Mouse (Mus musculus): ENCODE data around the gene AW011738. TPM values are rescaled to one million over a fixed set of nuclear protein-coding genes. Genes with fewer than 3 reads are reported as not detected.

The AW011738 gene
- polyA plus RNA-seq, 2 experiments from 2014 or later, result 2.6 to 7.4 TPM

DNA sequence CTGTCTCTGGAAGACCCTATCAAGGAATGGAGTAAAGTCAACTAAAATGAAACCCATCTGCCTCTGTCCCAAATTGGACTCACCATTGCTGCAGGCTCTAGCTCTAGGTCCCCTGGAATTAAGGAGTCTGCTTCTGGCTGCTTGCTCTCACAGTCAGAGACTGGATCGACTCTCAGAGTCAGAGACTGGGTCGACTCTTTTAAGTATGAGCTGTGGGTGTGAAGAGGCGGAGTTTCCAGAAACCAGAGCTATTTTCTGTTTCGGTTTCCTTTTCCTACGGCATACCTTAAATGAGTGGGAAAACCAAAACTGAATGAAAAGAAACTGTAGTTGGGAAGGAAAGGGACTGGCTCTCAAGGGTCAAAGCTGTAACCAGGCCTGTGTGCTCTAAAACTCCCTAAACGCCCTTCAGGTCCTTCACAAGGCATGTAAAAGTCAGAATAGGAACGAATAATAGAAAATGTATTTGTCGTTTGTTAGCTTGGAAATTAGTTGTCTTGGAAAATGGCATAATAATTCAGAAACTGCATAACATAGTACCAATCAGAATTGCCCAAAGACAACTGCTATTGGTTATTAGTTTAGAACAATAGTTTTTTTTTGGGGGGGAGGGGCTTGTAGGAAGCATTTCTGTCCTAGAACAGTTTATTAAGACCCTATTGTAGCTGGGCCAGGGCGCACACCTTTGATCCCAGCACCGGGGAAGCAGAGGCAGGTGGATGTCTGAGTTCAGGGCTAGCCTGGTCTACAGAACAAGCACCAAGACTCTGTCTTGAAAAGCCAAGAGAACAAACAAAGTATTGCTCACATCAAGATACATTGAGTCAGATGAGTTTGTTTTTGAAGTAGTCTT is 2.3 kb upstream of the AW011738 start, which contains the start of gene Isg15:
Isg15 (minus strand) TSS at position 196 of the 853 bp plus-strand sequence.
- peak; percentile 53 for ATAC-seq

DNA sequence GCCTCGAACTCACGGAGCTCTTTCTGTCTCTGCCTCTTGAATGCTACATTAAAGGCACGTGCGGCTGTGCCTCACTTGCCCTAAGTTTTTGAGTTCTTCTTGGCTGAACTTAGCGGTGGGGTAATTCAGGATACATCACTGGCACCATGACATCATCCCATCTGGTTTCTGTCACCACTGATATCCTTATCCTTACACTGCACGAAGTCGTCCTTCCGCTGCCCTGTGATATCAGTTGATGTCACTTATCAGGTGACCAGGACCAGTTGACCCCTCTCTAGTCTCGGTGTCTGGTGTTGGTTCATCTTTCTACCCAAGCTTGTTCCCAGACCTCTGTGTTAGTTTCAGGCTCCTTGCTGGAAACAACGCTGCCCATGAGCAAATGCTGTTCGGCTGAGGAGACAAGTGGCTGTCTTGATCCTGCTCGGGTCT is 626 bp upstream of the AW011738 start:
- no peak for ATAC-seq

DNA sequence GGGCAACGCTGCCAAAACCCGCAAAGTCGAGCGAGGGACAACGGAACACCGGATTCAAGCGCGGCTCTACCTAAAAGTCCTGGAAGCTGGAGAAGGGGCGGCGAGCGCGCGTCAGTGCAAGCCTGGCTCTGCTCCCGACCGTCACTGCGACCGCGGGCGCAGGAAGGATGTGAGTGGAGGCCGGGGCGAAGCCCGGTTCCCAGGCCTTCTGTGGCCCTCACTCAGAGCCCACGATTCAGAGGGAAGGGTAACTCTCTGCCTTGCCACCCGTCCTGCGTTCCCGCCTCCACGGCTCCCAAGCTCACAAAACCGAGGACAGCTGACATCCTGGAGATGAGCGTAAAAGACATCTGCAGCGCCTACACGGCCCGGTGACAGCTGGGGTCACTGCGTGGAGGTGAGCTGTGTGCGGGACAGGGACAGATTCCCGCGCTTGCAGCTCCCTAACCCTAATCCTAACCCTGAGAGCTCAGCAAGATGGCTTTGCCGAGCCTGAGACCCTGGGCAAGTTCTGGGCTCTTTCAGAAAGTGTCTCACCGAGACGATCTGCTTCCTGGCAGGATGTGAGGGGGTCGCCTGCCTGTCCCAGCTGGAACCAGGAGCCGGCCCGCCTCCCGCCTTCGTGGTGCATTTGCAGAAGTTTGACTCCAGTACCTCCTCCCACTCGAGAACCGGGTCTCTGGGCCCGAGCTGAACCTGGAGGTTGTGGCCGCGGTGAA is 468 bp downstream of the AW011738 start:
- peak; percentile 10 for ATAC-seq

DNA sequence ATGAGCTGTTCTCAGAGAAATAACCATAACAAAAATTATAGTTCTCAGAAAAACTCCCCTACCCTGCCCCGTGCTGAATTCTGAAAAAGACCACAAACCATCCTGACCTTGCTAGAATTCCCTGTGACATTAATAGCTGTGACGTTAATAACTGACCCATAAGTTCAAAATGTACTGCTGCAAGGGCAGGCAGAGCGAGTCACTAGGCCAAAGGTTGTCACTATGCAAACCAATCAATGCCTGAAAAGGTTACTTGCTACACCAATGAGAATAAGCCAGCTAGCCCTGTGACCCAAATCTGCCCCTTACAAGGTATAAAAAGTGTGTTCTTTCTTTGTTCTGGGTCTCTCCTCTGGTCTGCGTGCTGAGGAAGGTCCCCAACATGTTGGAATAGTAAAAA is 5.8 kb downstream of the AW011738 start:
- no peak for ATAC-seq

DNA sequence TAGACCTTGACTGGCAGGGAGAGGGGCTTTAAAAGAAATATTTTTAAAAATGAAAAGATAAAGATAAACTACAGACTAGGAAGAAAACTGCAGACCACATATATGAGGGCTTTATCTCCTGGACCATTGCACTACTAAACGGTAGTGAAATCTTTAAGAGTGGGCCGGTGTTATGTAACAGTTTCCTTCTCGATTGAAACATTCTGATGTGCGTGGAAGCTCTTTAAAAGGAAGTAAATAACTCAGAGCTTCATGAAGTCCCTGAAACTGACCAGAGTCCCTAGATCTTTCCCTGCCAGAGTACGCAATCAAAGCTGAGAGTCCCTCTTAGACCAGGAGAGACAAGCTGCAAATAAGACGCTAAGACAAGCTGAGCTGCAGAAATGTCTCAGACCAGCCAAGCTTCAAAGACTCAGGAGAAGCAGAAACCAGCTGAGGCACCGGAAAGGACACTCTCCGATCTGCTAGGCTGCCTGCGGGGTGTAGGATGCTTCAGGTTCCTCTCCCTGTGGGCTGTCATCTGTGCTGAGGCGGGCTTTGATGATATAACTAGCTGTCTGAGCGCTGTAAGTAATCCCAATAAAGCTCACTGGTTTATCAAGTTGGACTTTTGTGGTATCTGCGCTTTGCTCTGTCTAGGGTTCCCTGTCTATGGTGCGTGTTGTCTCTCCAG is 7.0 kb downstream of the AW011738 start:
- ATAC-seq, result no peak

DNA sequence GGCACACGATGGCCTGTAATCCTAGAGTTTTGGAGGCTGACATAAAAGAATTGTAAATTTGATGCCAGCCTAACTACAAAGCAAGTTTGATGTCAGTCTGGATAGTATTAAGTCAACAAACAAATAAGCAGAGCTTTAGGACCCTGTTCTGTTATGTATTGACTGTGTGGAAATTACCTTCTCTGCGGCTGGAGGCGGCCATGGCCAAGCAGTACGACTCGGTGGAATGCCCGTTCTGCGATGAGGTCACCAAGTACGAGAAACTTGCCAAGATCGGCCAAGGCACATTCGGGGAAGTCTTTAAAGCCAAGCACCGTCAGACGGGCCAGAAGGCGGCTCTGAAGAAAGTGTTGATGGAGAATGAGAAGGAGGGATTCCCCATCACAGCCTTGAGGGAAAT is 10.0 kb downstream of the AW011738 start:
- ATAC-seq, result no peak

DNA sequence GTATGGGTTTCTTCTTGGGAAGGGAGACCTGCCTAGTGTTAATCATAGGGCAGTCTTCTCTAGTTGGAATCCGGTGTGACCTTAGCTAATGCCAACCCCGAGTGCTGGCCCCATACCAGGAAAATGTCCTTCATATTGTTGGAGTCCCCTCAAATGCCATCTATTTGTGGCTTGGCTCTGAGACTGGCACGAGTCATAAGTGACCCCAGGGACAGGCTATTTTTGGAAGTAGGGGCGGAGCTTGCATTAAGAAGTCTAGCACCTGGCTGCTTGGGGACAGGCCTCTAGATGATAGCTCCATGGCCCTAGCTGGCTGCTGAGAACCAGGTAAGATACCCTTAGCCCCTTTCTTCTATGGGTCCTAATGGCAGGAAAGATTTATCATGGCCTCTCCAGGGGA is 12.5 kb downstream of the AW011738 start, which contains the start of gene Perm1:
Perm1 (plus strand) TSS at position 220 of the 400 bp plus-strand sequence.
- ATAC-seq, result no peak

DNA sequence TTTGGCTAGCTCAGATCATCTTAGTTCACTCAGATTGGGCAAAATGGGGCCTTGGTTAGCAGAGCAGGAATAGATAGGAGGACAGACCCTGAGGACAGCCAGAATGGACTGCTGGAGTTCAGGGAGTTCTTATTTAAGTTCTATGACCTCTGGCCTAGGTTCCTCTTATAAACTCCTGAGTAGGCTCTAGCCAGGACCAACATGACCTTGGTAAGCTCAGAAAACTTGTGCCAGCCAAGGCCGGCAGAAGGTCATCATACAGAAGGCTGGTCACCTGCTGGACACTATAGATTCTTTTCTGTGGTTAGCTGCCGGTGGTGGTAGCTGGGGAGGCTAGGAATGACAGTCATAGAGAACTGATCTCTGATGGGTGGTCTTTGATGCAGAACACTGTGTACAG is 13.1 kb downstream of the AW011738 start:
- no peak for ATAC-seq

DNA sequence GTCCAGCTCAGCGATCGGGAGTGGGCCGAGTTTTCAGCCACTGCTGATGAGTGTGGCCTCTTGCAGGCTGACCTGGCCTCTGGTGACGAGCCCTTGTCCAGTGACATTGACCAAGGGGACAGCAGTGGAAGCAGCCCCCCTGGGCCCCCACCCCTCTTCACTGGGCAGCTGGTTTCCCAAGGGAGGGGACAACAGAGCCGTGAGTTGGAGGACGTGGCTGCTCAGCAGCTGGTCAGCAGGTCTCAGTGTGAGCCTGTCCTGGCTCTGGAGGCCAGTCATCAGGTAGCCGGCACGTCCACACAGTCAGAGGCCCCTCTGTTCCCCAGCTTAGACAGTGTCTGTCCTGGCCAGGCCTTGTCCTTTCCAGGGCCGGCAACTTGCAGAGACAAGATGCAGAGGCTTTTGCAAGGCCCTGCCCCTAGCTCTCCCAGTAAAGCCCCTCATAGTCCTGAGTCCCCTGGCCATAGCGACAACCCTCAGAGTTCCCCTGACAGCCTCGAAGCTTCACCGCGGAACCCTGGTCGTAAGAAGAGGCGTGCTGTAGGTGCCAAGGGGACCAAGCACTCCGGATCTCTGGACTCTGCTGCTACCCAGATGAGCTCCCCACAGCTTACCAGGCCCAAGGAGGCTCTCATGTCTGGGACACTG is 14.0 kb downstream of the AW011738 start:
- ATAC-seq, result no peak

DNA sequence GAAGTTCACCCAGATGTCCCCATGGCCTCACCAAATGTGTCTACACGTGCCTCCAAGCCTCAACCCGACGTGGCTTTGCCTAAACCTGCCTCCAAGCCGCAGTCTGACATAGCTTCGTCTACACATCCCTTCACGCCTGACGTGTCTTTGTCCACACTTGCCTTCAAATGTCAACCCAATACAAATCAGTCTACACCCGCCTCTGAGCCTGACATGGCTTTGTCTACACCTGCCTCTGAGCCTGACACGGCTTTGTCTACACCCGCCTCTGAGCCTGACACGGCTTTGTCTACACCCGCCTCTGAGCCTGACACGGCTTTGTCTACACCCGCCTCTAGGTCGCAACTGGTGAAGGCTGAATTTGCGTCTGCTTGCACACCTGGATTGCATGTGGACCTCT is 14.7 kb downstream of the AW011738 start:
- ATAC-seq, result no peak

DNA sequence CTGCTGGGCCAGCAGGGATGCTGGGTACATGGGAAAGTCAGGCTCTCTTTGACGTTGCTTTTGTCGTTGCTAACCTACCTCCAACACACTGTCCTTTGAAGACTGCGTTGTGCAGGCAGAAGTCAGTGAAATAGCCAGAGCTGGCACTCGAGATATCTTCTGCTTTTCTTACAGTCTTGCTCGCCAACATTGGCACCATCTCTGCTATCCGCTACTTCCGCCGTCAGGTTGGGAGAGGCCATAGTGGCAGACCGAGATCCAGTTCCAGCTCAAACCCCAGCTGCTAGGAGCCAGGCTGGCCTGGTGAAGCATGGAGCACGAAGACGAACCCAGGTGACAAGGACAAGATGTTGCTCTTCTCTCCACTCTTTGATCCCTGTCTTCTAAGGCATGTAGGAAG is 16.8 kb downstream of the AW011738 start:
- ATAC-seq, result no peak

DNA sequence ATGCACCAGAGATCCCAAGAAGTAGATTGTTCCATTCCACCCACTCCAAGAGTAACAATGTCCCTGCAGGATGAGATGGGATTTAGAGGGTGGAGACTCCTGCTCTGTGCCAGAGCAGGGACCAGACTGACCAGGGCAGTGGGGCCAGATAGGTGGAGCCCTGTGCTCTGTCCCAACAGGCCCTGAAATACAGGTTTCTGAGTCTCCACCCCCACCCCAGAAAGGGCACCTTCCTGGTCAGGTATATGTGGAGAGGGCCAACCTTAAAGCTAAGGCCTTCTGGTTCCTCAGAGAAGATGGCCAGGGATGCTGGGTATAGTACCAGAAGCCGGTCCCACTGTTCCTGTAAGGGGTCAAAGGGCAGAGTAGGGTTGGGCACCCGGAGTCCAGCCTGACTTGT is 21.2 kb downstream of the AW011738 start:
- ATAC-seq, result no peak

DNA sequence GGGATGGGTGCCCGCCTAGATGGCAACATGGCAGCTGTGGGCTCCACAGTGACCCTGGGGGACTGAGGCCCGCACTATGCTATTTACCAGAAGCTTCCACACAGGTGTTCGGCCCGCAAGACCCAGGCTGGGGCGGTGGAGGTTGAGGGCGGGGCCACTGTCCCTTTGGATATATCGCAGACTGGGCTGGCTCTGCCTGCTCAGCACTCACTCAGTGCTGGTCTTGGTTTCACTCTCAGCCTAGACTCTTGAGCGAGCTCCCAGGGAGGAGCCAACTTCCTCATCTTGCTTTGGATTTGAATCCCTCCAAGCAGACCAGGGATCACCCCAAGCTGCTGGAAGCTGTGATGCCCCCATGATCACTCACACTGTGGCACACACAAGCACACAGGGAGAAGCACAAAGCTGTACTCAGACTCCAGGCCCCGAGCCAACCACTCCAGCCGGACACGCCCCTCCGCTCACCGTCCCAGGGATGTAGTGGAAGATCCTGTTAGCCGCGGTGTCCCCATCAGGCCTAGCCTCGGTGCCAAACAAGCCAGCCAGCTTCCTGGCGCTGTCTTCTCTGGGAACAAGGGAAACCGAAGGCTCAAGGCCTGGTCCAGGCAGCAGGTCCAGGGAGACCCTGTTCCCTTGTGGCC is 24.8 kb downstream of the AW011738 start:
- ATAC-seq, result no peak

DNA sequence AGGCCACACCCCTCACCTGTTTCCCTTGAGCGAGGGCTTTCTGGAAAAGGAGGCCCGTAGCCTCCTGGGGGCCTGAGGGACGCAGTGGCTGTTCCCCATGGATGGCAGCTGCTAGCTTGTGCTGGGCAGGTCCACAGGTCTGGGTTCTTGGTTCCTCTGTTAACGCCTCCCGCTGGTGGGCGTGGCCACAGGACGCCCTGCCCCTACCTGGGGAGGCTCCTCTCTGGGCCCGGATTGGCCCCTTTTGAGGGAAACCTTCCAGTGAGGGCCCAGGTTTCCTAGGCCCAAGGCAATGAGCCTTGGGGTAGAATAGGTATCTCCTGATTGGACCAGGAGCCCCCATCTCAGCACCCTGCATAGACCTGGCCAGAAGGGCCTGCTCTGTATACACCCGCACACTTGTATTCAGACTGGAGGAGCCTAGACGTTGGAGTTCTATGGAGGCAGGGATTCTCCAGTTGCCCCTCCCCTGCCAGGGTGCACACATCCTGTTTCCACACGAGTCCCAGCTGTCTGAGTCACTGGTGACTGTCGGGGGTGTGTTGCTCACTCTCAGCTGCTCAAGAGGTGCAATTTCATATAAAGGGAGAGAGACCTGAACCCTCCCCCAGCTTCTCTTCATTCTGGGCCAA is 25.4 kb downstream of the AW011738 start:
- no peak for ATAC-seq

DNA sequence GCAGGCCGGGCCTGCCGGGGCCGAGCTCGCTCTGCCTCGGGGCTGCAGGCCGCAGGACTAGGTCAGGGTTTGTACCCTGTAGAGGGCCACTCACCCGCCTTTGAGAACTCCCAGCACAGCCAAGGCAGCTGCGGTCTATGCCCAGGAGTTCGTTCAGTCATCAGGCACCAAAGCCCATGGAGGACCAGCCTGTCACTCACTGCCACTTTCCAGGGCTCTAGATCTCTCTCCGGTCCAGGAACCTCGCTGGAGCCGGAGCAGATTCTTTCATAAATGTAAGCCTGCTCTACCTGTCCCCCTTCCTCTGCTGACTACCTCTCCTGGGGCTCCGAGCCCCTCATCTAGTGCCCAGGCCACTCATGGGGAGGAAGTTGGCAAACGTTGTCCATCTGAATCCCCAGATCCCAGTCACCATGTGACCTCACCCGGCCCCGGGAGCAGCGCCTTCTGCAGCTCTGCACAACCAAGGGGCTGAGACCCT is 31.0 kb downstream of the AW011738 start:
- no peak for ATAC-seq

DNA sequence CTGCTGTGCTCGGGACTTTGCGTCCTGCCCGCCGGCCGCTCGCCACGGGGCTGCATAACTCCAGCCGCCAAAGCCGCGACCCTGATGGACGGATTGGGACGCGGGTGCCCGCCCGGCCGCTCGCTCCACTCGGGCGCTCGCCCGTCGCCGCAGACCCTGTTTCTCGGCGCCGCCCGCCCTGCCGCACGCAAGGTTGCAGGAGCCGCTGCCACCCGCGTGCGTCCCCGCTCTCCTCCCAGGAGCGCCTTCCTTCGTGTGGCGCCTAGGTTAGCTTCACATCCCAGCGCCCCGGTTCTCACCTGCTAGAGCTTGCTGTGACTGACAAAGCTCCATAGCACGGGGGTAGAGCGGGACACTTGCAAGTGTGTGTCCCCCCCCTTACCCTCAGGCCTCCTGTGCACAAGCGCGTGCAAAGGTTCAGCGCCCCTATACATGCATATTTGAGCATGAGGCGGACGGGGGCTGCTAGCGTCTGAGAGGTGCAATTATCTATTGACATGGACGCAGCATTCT is 31.7 kb downstream of the AW011738 start, which contains the start of gene Plekhn1:
Plekhn1 (minus strand) TSS at position 157 of the 513 bp plus-strand sequence.
- ATAC-seq, result peak; percentile 28

DNA sequence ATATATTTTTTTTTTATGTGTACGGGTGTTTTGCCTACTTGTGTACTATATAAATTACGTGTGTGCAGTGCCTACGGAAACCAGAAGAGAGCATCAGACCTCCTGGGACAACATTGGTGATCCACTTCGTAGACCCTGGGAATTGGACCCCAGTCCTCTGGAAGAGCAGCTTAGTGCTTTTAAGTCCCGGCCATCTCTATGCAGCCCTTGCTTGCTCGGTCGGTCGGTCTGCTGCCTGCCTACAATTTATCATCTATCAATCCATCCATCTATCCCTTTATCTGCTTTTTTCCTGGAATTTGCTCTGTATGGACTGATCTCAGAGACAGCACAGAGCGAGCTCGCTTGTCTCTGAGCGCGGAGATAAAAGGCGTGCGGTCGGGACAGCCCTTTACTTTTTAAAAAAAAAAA is 32.3 kb downstream of the AW011738 start:
- ATAC-seq, result peak; percentile 21

DNA sequence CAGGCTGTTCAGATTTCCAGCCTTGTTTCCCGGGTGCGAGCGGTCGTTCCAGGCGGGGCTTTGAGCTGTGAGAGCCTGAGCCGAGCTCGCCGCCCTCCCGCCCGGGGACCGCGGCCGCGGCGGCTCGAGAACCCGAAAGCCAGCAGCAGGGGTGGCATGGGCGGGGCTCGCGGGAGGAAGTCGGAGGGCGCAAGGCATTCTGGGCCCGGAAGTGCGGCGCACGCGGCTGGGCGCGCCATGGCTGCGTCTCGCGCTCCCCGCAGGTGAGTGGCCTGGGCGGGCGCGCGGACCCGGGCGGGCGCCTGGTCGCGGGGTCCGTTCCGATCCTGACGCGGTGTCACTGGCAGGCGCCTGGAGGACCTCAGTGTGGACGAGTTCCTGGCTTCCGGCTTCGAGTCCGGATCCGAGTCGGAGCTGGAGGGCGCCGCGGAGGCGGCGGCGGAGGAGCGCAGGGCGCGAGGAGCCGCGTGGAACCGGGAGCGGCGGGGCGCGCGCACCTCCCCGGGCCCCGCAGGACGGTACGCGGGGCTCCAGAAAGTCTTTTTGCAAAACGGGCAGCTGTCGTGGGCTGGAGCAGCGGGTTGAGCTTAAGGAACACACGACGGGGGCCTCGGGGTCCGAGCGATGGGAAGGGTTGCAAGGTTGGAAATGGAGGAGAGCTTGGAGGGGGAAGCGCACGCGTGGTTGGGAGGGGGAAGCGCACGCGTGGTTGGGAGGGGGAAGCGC is 32.9 kb downstream of the AW011738 start, which contains the start of gene Noc2l:
Noc2l (plus strand) TSS at position 203 of the 726 bp plus-strand sequence.
- peak; percentile 86 for ATAC-seq

DNA sequence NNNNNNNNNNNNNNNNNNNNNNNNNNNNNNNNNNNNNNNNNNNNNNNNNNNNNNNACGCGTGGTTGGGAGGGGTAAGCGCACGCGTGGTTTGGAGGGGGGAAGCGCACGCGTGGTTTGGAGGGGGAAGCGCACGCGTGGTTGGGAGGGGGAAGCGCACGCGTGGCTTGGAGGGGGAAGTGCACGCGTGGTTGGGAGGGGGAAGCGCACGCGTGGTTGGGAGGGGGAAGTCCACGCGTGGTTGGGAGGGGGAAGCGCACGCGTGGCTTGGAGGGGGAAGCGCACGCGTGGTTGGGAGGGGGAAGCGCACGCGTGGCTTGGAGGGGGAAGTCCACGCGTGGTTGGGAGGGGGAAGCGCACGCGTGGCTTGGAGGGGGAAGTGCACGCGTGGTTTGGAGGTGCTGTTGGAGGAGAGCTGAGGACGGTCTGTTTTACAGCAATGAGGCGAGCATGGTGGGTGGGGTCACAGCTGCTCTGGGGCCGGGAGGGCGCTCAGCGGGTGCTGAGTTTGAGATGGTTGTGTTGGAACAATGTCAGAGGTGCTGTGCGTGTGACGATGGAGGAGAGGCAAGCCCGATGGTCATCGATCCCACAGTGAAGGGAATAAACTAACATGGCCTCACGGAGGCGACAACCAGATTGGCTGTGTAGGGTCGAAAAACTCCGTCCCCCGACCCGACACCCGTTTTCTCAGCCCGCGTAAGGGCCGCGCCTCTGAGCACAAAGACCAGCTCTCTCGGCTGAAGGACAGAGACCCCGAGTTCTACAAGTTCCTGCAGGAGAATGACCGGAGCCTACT is 33.7 kb downstream of the AW011738 start:
- no peak for ATAC-seq

Measured in activated CD4-positive, CD25-positive, alpha-beta regulatory T cell, adult 4 months (primary cell).